Mouse (Mus musculus): ENCODE results near the gene Smtnl2. TPM values are rescaled to one million over a fixed set of nuclear protein-coding genes. Genes with fewer than 3 reads are reported as not detected.
A peak's percentile ranks its signal among the peaks of the same experiment; 100 is the strongest.

Gene Smtnl2
- total and polyA plus RNA-seq, 2 experiments = 0.43 to 0.55 TPM

DNA sequence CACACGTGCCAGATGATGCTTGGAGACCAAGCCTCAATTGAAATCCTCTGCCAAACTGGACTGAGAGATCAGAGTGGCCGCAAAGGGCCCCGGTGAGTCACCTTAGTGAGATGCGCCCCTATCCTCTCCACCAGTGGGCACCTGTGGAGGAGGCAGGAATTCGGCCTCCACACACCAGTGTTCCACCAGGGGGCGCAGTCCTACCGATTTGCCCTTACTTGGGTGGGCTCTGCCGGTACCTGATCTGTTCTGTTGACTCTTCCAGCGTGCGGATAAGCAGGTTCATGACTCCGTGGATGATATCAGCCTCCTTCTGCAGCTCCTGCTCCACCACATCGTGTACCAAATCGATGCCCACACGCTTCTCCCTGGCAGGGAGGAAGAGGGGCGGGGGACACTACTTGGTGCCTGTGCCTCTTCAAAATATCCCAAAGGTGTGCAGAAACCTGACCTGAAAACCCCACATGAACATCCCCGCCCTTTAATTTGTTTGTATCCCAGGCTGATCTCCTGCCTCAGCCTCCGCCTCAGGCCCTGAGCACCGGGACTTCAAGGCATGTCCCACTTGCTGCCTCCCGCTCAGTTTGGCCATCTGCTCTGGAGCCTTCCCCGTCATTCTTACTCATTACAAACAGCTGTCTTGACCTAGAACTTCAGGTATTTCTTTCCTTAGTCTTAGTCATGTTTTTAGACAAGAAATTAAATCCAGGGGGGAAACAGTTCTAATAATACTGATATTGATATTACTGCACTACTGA is 56.4 kb downstream of the Smtnl2 start:
- no peaks in the 10 kb centered on the region for H3K79me2 ChIP-seq (ENCODE audit: control insufficient read depth, insufficient read depth, low read length)
- 26% methylated on average over 20 of the region's 20 CpGs for WGBS
- no peak overlapping the region for H3K4me3 ChIP-seq (ENCODE audit: insufficient read depth, low read depth, low read length)
- H3K36me3 ChIP-seq (ENCODE audit: control insufficient read depth, insufficient read depth, low read length) = no peaks in the 10 kb centered on the region
- DNase-seq (ENCODE audit: extremely low read depth, low read depth, low spot score) = peak; percentile 13
- H3K9ac ChIP-seq (ENCODE audit: low read depth, low read length) = no peak overlapping the region
- no peak overlapping the region for H3K27ac ChIP-seq (replicated peaks; ENCODE audit: insufficient read depth, low read depth, low read length)
- TF ChIP-seq POLR2A (IDR thresholded peaks at IDR 0.05; ENCODE audit: extremely low read depth, insufficient read depth, low read length) (no peak), CTCF (IDR thresholded peaks at IDR 0.05; ENCODE audit: low read depth, low read length) (peak; percentile 92)
- H3K4me1 ChIP-seq (ENCODE audit: control insufficient read depth, insufficient read depth, low read length) = no peaks in the 10 kb centered on the region
- H3K27me3 ChIP-seq (ENCODE audit: control insufficient read depth, insufficient read depth, low read length) = no peaks in the 10 kb centered on the region

DNA sequence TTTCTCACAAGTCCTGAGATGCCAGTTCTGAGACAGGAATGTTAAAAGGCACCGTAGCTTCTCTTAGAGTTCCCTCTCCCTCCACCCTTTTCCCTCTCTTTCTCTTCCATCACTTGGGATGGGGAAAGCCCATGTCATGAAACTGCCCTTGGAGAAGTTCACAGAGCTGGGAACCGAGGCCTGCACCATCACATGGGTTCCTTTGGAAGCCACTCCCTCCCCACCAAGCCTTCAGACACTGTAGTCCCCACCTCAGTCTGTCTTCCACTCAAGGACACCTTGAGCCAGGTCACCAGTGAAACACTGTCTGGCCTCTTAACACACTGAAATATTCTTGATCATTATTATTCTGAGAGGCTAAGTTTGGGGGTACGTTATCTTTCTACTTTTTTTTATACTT is 58.3 kb downstream of the Smtnl2 start:
- no peak for TF ChIP-seq CTCF (IDR thresholded peaks at IDR 0.05; ENCODE audit: low read depth, low read length)
- no peak for TF ChIP-seq POLR2A (IDR thresholded peaks at IDR 0.05; ENCODE audit: extremely low read depth, insufficient read depth, low read length)
- Histone ChIP-seq H3K27me3 (ENCODE audit: control insufficient read depth, insufficient read depth, low read length) (no peaks in the 10 kb centered on the region), H3K9ac (ENCODE audit: low read depth, low read length) (no peak overlapping the region), H3K4me3 (ENCODE audit: insufficient read depth, low read depth, low read length) (no peak overlapping the region), H3K36me3 (ENCODE audit: control insufficient read depth, insufficient read depth, low read length) (no peaks in the 10 kb centered on the region), H3K27ac (replicated peaks; ENCODE audit: insufficient read depth, low read depth, low read length) (no peak overlapping the region), H3K79me2 (ENCODE audit: control insufficient read depth, insufficient read depth, low read length) (no peaks in the 10 kb centered on the region), H3K4me1 (ENCODE audit: control insufficient read depth, insufficient read depth, low read length) (no peaks in the 10 kb centered on the region)
- no peak for DNase-seq (ENCODE audit: extremely low read depth, low read depth, low spot score)
- WGBS = 78% methylated on average over 3 of the region's 3 CpGs

DNA sequence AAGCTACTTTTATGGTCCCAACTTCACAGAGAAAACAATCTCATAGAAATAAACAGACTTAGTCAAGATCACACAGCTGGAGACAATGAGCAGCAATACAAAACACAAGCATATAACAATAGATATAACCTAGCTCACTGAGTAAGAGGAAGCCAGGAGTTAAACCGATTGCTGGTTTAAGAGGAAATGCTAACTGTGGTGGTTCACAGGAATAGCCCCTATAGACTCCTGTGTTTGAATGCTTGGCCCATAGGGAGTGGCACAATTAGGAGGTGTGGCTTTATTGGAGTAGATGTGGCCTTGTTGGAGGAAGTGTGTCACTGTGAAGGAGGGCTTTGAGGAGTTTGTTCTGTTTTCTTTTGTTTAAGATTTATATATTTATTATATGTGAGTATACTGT is 59.2 kb downstream of the Smtnl2 start:
- Histone ChIP-seq H3K4me3 (ENCODE audit: insufficient read depth, low read depth, low read length) (no peak overlapping the region), H3K9ac (ENCODE audit: low read depth, low read length) (no peak overlapping the region), H3K27me3 (ENCODE audit: control insufficient read depth, insufficient read depth, low read length) (no peaks in the 10 kb centered on the region), H3K79me2 (ENCODE audit: control insufficient read depth, insufficient read depth, low read length) (no peaks in the 10 kb centered on the region), H3K36me3 (ENCODE audit: control insufficient read depth, insufficient read depth, low read length) (no peaks in the 10 kb centered on the region), H3K4me1 (ENCODE audit: control insufficient read depth, insufficient read depth, low read length) (no peaks in the 10 kb centered on the region), H3K27ac (replicated peaks; ENCODE audit: insufficient read depth, low read depth, low read length) (no peak overlapping the region)
- no peak for DNase-seq (ENCODE audit: extremely low read depth, low read depth, low spot score)
- WGBS = 95% methylated on average over 1 of the region's 1 CpGs
- no peak for TF ChIP-seq CTCF (IDR thresholded peaks at IDR 0.05; ENCODE audit: low read depth, low read length)
- TF ChIP-seq POLR2A (IDR thresholded peaks at IDR 0.05; ENCODE audit: extremely low read depth, insufficient read depth, low read length) = no peak

DNA sequence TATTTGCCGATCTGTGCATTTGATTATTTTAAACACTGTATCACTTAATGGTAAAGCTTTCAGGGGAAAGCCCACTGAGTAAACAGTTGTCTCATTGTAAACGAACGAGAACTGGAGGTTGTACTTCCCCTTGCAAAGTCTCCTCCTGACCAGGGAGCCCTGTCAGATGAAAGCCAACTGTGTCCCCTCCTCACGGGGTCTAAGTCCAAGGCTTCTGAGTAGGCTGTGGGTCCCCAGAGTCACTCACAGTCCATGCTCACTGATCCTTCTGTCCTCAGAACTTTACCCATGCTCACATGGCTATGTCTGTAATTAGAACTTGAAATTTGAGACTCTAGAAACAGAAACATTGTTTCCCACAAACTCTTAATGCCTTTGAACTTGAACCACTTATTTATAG is 61.9 kb downstream of the Smtnl2 start:
- no peak overlapping the region for H3K27ac ChIP-seq (replicated peaks; ENCODE audit: insufficient read depth, low read depth, low read length)
- no peaks in the 10 kb centered on the region for H3K27me3 ChIP-seq (ENCODE audit: control insufficient read depth, insufficient read depth, low read length)
- no peaks in the 10 kb centered on the region for H3K36me3 ChIP-seq (ENCODE audit: control insufficient read depth, insufficient read depth, low read length)
- no peak overlapping the region for H3K9ac ChIP-seq (ENCODE audit: low read depth, low read length)
- H3K4me3 ChIP-seq (ENCODE audit: insufficient read depth, low read depth, low read length) = no peak overlapping the region
- 63% methylated on average over 4 of the region's 4 CpGs for WGBS
- DNase-seq (ENCODE audit: extremely low read depth, low read depth, low spot score) = no peak
- TF ChIP-seq CTCF (IDR thresholded peaks at IDR 0.05; ENCODE audit: low read depth, low read length) (no peak), POLR2A (IDR thresholded peaks at IDR 0.05; ENCODE audit: extremely low read depth, insufficient read depth, low read length) (no peak)
- H3K4me1 ChIP-seq (ENCODE audit: control insufficient read depth, insufficient read depth, low read length) = no peaks in the 10 kb centered on the region
- no peaks in the 10 kb centered on the region for H3K79me2 ChIP-seq (ENCODE audit: control insufficient read depth, insufficient read depth, low read length)

DNA sequence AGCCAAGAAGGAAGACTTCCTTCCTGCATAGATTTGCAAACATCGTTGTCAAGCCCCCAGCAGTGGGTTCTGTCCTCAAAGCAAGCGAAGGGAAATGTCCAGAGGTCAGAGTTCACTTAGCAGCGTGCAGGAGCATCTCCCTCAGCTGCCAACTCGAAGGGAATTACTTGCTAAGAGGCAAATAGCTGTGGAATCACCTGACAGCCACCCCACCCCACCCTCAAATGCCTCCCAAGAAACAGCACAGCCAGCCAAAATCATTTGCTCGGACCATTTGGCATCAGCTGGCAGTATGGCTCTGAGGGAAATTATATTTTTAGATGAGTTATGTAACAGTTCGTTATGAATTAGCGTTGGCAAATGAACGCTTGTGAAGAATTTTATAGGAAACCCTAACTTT is 62.5 kb downstream of the Smtnl2 start:
- TF ChIP-seq CTCF (IDR thresholded peaks at IDR 0.05; ENCODE audit: low read depth, low read length) (no peak), POLR2A (IDR thresholded peaks at IDR 0.05; ENCODE audit: extremely low read depth, insufficient read depth, low read length) (no peak)
- WGBS = 49% methylated on average over 8 of the region's 8 CpGs
- H3K4me1 ChIP-seq (ENCODE audit: control insufficient read depth, insufficient read depth, low read length) = no peaks in the 10 kb centered on the region
- no peaks in the 10 kb centered on the region for H3K27me3 ChIP-seq (ENCODE audit: control insufficient read depth, insufficient read depth, low read length)
- H3K36me3 ChIP-seq (ENCODE audit: control insufficient read depth, insufficient read depth, low read length) = no peaks in the 10 kb centered on the region
- H3K4me3 ChIP-seq (ENCODE audit: insufficient read depth, low read depth, low read length) = no peak overlapping the region
- H3K79me2 ChIP-seq (ENCODE audit: control insufficient read depth, insufficient read depth, low read length) = no peaks in the 10 kb centered on the region
- H3K9ac ChIP-seq (ENCODE audit: low read depth, low read length) = no peak overlapping the region
- no peak for DNase-seq (ENCODE audit: extremely low read depth, low read depth, low spot score)
- H3K27ac ChIP-seq (replicated peaks; ENCODE audit: insufficient read depth, low read depth, low read length) = no peak overlapping the region

DNA sequence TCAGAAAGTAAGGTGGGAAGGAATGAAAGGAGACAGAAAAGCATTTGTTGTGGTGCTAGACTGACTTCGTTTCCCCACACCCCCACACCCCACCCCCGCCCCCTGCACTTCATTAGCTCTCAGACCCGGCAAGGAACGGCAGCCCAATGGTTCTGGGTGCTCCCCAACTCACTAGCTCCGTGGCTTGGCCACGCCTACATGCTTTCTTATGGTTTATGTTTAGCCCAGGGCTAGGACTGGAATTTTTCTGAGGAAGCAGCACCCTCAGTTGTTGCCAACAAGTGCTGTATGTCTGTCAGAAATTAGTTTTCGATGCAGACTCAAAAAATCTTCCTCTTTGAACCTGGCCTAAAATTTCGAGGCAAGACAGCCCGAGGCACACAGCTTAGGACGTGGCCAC is 63.0 kb downstream of the Smtnl2 start:
- H3K36me3 ChIP-seq (ENCODE audit: control insufficient read depth, insufficient read depth, low read length) = no peaks in the 10 kb centered on the region
- H3K79me2 ChIP-seq (ENCODE audit: control insufficient read depth, insufficient read depth, low read length) = no peaks in the 10 kb centered on the region
- no peak overlapping the region for H3K27ac ChIP-seq (replicated peaks; ENCODE audit: insufficient read depth, low read depth, low read length)
- no peaks in the 10 kb centered on the region for H3K27me3 ChIP-seq (ENCODE audit: control insufficient read depth, insufficient read depth, low read length)
- no peak for DNase-seq (ENCODE audit: extremely low read depth, low read depth, low spot score)
- no peaks in the 10 kb centered on the region for H3K4me1 ChIP-seq (ENCODE audit: control insufficient read depth, insufficient read depth, low read length)
- 60% methylated on average over 10 of the region's 10 CpGs for WGBS
- no peak for TF ChIP-seq CTCF (IDR thresholded peaks at IDR 0.05; ENCODE audit: low read depth, low read length)
- no peak for TF ChIP-seq POLR2A (IDR thresholded peaks at IDR 0.05; ENCODE audit: extremely low read depth, insufficient read depth, low read length)
- no peak overlapping the region for H3K9ac ChIP-seq (ENCODE audit: low read depth, low read length)
- H3K4me3 ChIP-seq (ENCODE audit: insufficient read depth, low read depth, low read length) = no peak overlapping the region
